Mouse (Mus musculus): ENCODE results near the gene Rabl3.

The Rabl3 gene

GRCm38 (mm10) chr16:37539611-37540580, at the start of gene Rabl3, which contains the start of gene Gtf2e1:
Gene Rabl3, plus strand, starts transcription at chr16:37539885.
Gene Gtf2e1, minus strand, starts transcription at chr16:37539789.
- DNase-seq (ENCODE audit: extremely low spot score) = peak; percentile 96

DNA sequence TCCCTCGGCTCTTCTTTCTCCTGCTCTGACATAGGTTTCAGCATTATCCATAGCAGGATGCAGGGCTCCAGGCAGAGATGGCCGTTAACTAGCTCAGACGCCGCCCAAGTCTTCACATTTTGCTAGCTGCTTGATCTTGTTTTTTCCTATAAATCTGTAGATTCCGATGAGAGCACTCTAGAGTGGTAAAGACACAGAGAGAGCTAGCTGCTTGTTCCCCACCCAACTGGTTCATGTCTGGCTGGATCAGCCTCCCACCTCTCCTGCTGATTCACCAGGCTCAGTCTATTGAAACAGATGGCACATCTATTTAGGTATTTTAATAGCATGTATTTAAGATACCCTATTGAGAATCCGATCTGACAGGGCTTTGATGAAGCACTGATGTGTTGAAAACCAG, 44.7 kb upstream of the Rabl3 start:
- DNase-seq (ENCODE audit: extremely low spot score) = no peak

DNA sequence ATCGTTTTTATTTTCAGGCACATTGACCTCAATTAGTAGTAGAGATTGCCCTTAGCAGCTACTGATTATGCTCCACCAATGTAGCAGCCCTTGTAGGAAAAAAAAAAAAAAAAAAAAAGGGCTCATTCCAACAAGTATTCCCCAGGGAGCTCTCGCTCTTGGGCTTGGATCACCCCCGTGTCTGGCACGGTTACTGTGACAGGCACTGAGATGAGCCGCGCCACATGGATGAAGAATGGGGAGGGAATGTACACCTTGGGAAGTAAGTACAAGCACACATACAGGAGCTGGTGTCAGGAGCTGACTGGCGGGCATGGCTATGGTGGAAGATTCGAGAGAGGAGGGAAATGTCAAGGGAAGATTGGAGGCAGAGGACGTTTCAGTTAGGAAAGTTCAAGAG, 41.1 kb upstream of the Rabl3 start:
- no peak for DNase-seq (ENCODE audit: extremely low spot score)

DNA sequence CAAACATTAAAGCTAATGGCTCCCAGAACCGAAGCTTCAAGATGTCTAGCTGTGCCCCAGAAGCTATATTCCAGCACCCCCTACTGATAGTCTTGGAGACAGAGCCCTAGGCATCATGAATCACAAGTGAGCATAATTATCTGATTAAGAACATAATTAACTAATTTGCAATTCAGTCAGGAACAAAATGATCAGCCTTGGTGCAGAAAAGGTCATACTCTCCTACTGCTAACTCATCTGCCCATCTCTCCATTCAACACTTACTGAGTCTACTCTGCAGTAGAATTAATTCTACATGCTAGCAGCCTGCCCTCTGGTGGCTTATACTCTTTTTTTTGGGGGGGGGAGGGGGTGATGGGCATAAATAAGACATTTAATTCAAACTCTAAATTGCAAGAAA, 35.2 kb upstream of the Rabl3 start:
- no peak for DNase-seq (ENCODE audit: extremely low spot score)

DNA sequence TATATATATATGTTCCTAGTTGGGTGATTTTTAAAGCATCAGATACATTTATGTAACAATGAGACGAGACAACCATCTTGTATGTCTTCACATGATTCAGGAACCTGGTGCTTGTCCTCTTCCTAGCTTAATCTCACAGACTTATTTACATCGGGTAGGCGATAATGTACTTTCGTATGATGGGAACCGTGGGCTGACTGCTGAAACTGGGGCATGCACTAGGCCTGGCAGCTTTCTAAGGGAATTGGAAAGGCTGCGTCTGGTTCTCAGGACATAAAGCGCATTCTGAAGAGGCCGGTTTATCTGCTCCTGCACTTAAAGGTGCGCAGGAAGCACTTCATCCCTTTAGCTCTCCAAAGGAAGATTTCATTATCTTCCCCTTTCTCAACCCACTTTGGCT, 32.9 kb upstream of the Rabl3 start:
- no peak for DNase-seq (ENCODE audit: extremely low spot score)

GRCm38 (mm10) chr16:37511489-37511888, 28.2 kb upstream of the Rabl3 start:
- DNase-seq (ENCODE audit: extremely low spot score) = no peak

GRCm38 (mm10) chr16:37514644-37515043, 25.0 kb upstream of the Rabl3 start:
- DNase-seq (ENCODE audit: extremely low spot score) = no peak

DNA sequence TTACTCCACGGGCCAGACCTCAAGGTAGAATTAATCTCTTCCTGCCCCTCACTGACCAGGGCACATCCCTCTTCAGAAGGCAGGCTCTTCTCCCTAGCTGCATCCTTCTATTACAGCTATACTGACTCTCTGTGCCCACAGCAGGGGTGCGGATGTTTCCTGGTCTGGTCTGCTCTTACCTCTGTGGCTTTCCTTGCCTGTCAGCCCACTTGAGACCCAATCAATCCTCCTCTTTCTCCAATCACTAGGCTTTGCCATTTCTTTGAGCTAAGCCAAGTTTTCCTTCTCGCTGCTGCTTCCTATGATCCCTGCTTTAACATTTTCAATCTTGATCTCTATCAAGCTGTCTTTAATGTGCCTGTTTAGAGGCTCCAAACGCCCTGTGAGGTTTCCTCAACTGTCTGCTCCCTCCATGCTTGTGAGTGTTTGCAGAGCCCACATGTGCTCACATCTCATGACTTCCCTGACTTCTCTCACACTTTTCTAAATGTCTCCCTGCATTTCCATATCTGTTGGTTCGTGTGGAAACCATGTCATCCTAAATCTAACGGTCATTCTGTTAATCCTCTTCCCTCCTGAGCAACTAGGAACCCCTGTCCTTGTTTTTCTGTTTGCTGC, 23.2 kb upstream of the Rabl3 start:
- no peak for DNase-seq (ENCODE audit: extremely low spot score)

DNA sequence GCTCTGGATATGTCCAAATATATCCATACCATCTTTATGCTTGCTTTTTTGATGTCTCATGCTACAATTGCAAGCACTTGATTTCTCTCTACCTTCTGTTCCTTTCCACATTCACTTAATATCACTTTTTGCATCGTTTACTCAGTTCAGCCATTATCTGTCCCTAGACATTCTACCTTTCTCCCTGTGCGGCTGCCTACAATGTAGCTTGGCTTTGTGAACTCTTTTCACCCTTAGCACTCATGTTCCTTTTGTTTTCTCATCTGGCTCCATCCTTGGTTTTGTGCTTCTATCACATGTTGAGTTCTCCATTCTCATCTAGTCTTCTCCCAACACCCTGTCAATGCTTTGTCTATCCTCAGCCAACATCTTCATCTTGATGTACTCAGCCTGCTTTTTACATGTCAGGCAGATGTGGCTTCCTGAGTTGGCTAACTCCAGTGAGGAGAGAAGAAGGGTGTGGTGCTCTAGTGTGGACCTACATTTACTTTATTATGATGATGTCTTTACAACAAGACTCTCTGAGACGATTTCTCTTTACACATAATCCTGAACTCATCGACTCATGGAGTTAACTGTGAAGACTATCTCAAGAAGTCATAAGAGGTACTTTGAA, 22.0 kb upstream of the Rabl3 start:
- DNase-seq (ENCODE audit: extremely low spot score) = no peak

DNA sequence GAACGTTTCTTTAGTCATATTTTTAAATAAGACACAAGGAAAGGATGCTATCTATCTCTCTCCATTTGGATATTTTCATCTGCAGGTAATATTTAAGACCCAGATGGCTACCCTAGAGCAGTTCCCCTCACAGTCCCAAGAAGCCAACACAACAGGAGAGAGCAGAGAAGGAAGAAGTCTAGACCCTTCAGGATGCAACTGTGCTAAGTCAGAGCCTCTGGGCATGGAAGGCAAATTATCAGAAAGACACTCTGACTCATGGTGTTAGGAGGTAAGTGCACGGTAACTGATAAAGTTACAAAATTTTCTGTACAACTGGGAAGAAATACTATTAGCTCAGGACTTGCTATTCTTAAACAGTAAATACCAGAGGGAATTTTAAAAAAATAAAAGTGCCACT, 21.0 kb upstream of the Rabl3 start:
- no peak for DNase-seq (ENCODE audit: extremely low spot score)

DNA sequence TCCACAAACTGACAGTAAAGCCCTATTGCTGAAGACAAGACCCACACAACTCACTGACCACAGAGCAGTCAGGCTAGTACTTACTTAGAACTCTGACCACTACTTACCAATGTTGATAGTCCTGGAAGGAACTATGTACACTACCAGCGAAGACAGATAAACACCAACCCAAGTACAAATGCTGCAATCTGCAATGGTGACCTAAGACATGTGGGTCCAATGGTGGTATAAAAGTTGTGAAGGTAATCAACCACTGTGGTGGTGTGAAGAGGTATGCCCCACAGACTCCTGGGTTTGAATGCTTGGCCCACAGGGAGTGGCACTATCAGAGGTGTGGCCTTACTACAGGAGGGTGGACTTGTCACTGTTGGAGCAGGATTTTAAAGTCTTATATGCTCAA, 20.0 kb upstream of the Rabl3 start:
- DNase-seq (ENCODE audit: extremely low spot score) = no peak

GRCm38 (mm10) chr16:37520190-37521040, 19.3 kb upstream of the Rabl3 start:
- no peak for DNase-seq (ENCODE audit: extremely low spot score)

- no peak for DNase-seq (ENCODE audit: extremely low spot score)
Observed at GRCm38 (mm10) chr16:37522100-37522697, 17.5 kb upstream of the Rabl3 start.

DNA sequence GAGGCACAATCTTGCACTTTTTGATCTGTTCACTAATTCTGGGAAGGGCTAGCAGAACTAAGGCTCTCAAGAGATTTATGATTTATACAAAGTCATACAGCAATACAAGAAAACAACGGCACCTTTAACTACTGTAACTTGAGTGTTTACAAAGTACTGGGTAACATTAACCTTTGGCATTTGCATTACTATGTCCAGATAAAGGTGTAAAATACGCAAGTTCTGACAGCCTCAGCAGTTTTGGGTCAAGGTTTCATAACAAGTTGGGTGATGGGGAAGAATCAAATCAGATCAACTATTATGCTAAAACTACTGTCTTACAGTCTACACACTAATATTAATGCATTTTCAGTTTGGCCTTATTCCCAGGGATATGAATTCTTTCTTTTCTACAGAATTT, 14.6 kb upstream of the Rabl3 start:
- DNase-seq (ENCODE audit: extremely low spot score) = no peak

GRCm38 (mm10) chr16:37526688-37527223, 12.9 kb upstream of the Rabl3 start:
- DNase-seq (ENCODE audit: extremely low spot score) = no peak

GRCm38 (mm10) chr16:37530170-37530569, 9.5 kb upstream of the Rabl3 start:
- no peak for DNase-seq (ENCODE audit: extremely low spot score)

- DNase-seq (ENCODE audit: extremely low spot score) = no peak
Observed at GRCm38 (mm10) chr16:37532046-37532445, 7.6 kb upstream of the Rabl3 start.

- no peak for DNase-seq (ENCODE audit: extremely low spot score)
Observed at GRCm38 (mm10) chr16:37533369-37534068, 6.2 kb upstream of the Rabl3 start.

GRCm38 (mm10) chr16:37539240-37539610, 460 bp upstream of the Rabl3 start:
- DNase-seq (ENCODE audit: extremely low spot score) = no peak

- no peak for DNase-seq (ENCODE audit: extremely low spot score)
Observed at GRCm38 (mm10) chr16:37540776-37541175, 1.1 kb downstream of the Rabl3 start.
